Mouse (Mus musculus): ENCODE measurements at regions not wholly inside any gene's neighbourhood (a gene's known extent, or its start where the extent isn't known, plus 50 kb on each side); places are given as distances from the start of the nearest gene placed in this dataset.

DNA sequence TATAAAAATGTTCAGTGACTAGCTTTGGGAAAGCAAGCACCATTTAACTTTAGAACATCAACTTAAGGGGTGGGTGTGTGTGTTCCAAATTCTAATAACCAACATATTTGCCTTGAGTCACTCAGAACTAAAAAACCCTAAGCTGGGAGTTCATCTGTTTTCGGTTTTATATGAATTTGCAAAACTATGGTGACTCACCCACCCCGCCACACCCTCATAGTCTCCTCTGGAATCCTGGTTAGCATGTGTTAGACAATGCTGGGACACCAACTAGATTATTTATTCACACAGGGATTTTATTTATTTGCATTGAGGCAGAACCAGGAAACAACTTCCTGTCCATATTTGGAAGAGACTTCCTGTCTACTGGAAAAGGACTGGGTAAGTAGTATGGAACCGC lies 50.2 kb upstream of the Lnx1 start:
- H3K4me2 ChIP-seq (replicated peaks): no peak overlapping the region
- no peak for ATAC-seq (ENCODE audit: low FRiP score, low read depth)
- WGBS: 91% methylated on average over 3 of the region's 3 CpGs
- H3K4me3 ChIP-seq: no peak overlapping the region
- no peaks in the 10 kb centered on the region for H3K9me3 ChIP-seq
- no peaks in the 10 kb centered on the region for H3K36me3 ChIP-seq
- no peaks in the 10 kb centered on the region for H3K27me3 ChIP-seq (replicated peaks)
- H3K4me1 ChIP-seq: no peaks in the 10 kb centered on the region
- no peak overlapping the region for H3K9ac ChIP-seq
- no peak overlapping the region for H3K27ac ChIP-seq
